Mouse (Mus musculus) hindbrain, embryonic 16.5 days (tissue): ENCODE measurements at regions not wholly inside any gene's neighbourhood (a gene's known extent, or its start where the extent isn't known, plus 50 kb on each side); places are given as distances from the start of the nearest gene placed in this dataset.
"Not testable (repeated sequence)": the region's sequence is repeated elsewhere in the genome, so short reads cannot be mapped to it uniquely, and the experiment has no call there.

Experiments
- ATAC-seq: fragments of 200-750 bp; cut with Nextera tagmentation; 2 replicates; pipeline ENCODE4 v1.8.0; 2017; ENCODE audit warnings: moderate TSS enrichment, moderate library complexity
- H3K27ac ChIP-seq: fragments of 300-500 bp; sonication (generic); 2 replicates; pipeline ENCODE4 v1.5.1; 2014; ENCODE audit warnings: low read depth, mild to moderate bottlenecking, control low read depth, low read length, moderate library complexity
- H3K27me3 ChIP-seq: fragments of 300-500 bp; sonication (generic); replicated peaks from 2 replicates; pipeline ENCODE4 v1.6.1; 2014; ENCODE audit warnings: low read length; ENCODE audit not compliant: control insufficient read depth, insufficient read depth
- H3K36me3 ChIP-seq: fragments of 300-500 bp; sonication (generic); 2 replicates; pipeline ENCODE4 v1.6.1; 2014; ENCODE audit warnings: mild to moderate bottlenecking, low read length, moderate library complexity, mixed read lengths; ENCODE audit not compliant: control insufficient read depth, insufficient read depth
- H3K4me1 ChIP-seq: fragments of 300-500 bp; sonication (generic); 2 replicates; pipeline ENCODE4 v1.6.1; 2014; ENCODE audit warnings: low read depth, low read length; ENCODE audit not compliant: control insufficient read depth, insufficient read depth
- H3K4me2 ChIP-seq: fragments of 300-500 bp; sonication (generic); 2 replicates; pipeline ENCODE4 v1.6.1; 2014; ENCODE audit warnings: mild to moderate bottlenecking, low read length, control low read depth, moderate library complexity
- H3K4me3 ChIP-seq: fragments of 300-500 bp; sonication (generic); 2 replicates; pipeline ENCODE4 v1.5.1; 2014; ENCODE audit warnings: mild to moderate bottlenecking, low read length, control low read depth, moderate library complexity
- H3K9ac ChIP-seq: fragments of 300-500 bp; sonication (generic); 2 replicates; pipeline ENCODE4 v1.6.1; 2014; ENCODE audit warnings: low read depth, mild to moderate bottlenecking, control low read depth, low read length, moderate library complexity
- H3K9me3 ChIP-seq: fragments of 300-500 bp; sonication (generic); 2 replicates; pipeline ENCODE4 v1.6.1; 2014; ENCODE audit warnings: mild to moderate bottlenecking, low read length, moderate library complexity; ENCODE audit not compliant: control insufficient read depth
- WGBS: fragments of 180-500 bp; shearing (Covaris S2); extraction: QIAGEN DNeasy Blood & Tissue Kit; methylation state at CpG from one replicate; pipeline ENCODE4 v1.1.7; 2014; 5-methylcytosine and 5-hydroxymethylcytosine counted together

GRCm38 (mm10) chr14:104146841-104147240 lies 302.6 kb upstream of the Ednrb start:
- H3K27ac ChIP-seq, result no peak overlapping the region
- no peak overlapping the region for H3K4me2 ChIP-seq
- H3K36me3 ChIP-seq, result no peaks in the 10 kb centered on the region
- 58% methylated on average over 5 of the region's 5 CpGs for WGBS
- ATAC-seq, result no peak
- no peak overlapping the region for H3K9ac ChIP-seq
- H3K4me1 ChIP-seq, result no peaks in the 10 kb centered on the region
- no peaks in the 10 kb centered on the region for H3K9me3 ChIP-seq
- no peak overlapping the region for H3K4me3 ChIP-seq
- no peaks in the 10 kb centered on the region for H3K27me3 ChIP-seq

GRCm38 (mm10) chr14:104145395-104145794 lies 301.2 kb upstream of the Ednrb start:
- Histone ChIP-seq H3K4me2 (no peak overlapping the region), H3K27ac (no peak overlapping the region), H3K9ac (no peak overlapping the region), H3K4me1 (no peaks in the 10 kb centered on the region), H3K9me3 (no peaks in the 10 kb centered on the region), H3K36me3 (no peaks in the 10 kb centered on the region), H3K27me3 (no peaks in the 10 kb centered on the region), H3K4me3 (no peak overlapping the region)
- ATAC-seq, result no peak
- 37% methylated on average over 5 of the region's 5 CpGs for WGBS

GRCm38 (mm10) chr14:104114986-104115951 lies 271.1 kb upstream of the Ednrb start:
- WGBS, result 69% methylated on average over 14 of the region's 14 CpGs
- H3K27ac ChIP-seq, result no peak overlapping the region
- no peaks in the 10 kb centered on the region for H3K36me3 ChIP-seq
- no peak overlapping the region for H3K4me2 ChIP-seq
- no peak for ATAC-seq
- H3K4me3 ChIP-seq, result no peak overlapping the region
- H3K4me1 ChIP-seq, result no peaks in the 10 kb centered on the region
- no peak overlapping the region for H3K9ac ChIP-seq
- H3K9me3 ChIP-seq, result no peaks in the 10 kb centered on the region
- no peaks in the 10 kb centered on the region for H3K27me3 ChIP-seq

- Histone ChIP-seq H3K36me3 (no peaks in the 10 kb centered on the region), H3K4me3 (no peak overlapping the region), H3K27ac (no peak overlapping the region), H3K9ac (no peak overlapping the region), H3K4me2 (no peak overlapping the region), H3K4me1 (no peaks in the 10 kb centered on the region), H3K27me3 (no peaks in the 10 kb centered on the region), H3K9me3 (no peaks in the 10 kb centered on the region)
- WGBS, result 78% methylated on average over 3 of the region's 3 CpGs
- no peak for ATAC-seq
Observed at GRCm38 (mm10) chr14:104114182-104114581, 270.0 kb upstream of the Ednrb start.

- Histone ChIP-seq H3K4me1 (no peaks in the 10 kb centered on the region), H3K9ac (no peak overlapping the region), H3K36me3 (no peaks in the 10 kb centered on the region), H3K27me3 (no peaks in the 10 kb centered on the region), H3K27ac (no peak overlapping the region), H3K4me2 (no peak overlapping the region), H3K9me3 (no peaks in the 10 kb centered on the region), H3K4me3 (no peak overlapping the region)
- 56% methylated on average over 2 of the region's 2 CpGs for WGBS
- no peak for ATAC-seq
Observed at GRCm38 (mm10) chr14:104113448-104113847, 269.2 kb upstream of the Ednrb start.

DNA sequence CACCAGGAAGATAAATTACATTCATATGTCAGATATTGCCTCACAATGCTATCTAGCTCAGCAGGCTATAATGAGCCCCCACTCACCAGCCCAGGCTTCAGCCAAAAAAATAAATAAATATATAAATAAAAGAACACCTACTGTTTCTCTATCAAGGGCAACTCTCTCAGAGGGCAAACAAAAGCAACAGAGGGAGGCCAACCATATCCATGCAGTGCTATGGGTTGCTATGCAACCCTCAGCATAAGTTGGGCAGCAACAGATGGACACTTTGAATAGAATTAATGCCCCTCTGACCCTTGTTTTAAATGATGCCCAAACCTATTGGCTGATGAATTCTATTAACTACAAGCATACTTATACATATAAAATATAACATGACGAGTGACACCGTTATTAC lies 242.2 kb upstream of the Ednrb start:
- H3K9ac ChIP-seq, result no peak overlapping the region
- H3K27me3 ChIP-seq, result no peaks in the 10 kb centered on the region
- no peak overlapping the region for H3K27ac ChIP-seq
- H3K4me1 ChIP-seq, result no peaks in the 10 kb centered on the region
- no peaks in the 10 kb centered on the region for H3K9me3 ChIP-seq
- 51% methylated on average over 2 of the region's 2 CpGs for WGBS
- H3K4me3 ChIP-seq, result no peak overlapping the region
- peak; percentile 76; the same call in 1 of the 2 replicates for ATAC-seq
- no peaks in the 10 kb centered on the region for H3K36me3 ChIP-seq
- no peak overlapping the region for H3K4me2 ChIP-seq

GRCm38 (mm10) chr14:104064199-104064598 lies 220.0 kb upstream of the Ednrb start:
- H3K9ac ChIP-seq, result not testable (repeated sequence)
- WGBS, result 76% methylated on average over 1 of the region's 4 CpGs

DNA sequence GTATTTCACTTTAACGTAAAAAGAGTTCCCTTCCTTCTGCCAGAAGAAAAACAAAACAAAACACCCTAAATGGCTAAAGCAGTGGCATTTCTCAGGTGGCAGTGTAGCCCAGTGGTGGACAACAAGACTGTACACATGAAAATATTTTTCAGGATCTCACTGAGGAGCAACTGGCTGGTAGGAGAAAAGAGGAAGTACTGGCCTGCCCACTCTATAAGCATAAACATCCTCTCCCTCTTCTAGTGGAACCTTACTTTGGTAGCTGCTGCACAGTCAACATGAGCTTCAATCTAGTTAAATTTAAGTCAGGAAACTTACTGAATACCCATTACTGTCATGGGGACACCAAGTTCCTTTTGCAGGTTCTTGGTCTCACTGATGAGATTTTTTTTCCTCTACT lies 209.5 kb upstream of the Ednrb start:
- Histone ChIP-seq H3K4me3 (no peak overlapping the region), H3K36me3 (no peaks in the 10 kb centered on the region), H3K27ac (no peak overlapping the region), H3K4me1 (no peaks in the 10 kb centered on the region), H3K9ac (no peak overlapping the region), H3K27me3 (no peaks in the 10 kb centered on the region), H3K4me2 (no peak overlapping the region), H3K9me3 (no peaks in the 10 kb centered on the region)
- ATAC-seq, result no peak
- 81% methylated on average over 1 of the region's 1 CpGs for WGBS

More at GRCm38 (mm10) chr14:104064199-104064598, 220.0 kb upstream of the Ednrb start:
- not testable (repeated sequence) for H3K36me3 ChIP-seq, H3K27me3 ChIP-seq, H3K4me3 ChIP-seq, ATAC-seq, H3K4me2 ChIP-seq, H3K27ac ChIP-seq, H3K9me3 ChIP-seq, H3K4me1 ChIP-seq

GRCm38 (mm10) chr14:104038628-104039325 lies 194.6 kb upstream of the Ednrb start:
- no peak overlapping the region for H3K27ac ChIP-seq
- H3K4me1 ChIP-seq, result no peaks in the 10 kb centered on the region
- H3K27me3 ChIP-seq, result peaks cover 4% of the 10 kb centered on the region
- H3K4me3 ChIP-seq, result peak overlapping the region; percentile 13; the same call in 1 of the 2 replicates
- peak; percentile 84 for ATAC-seq
- H3K36me3 ChIP-seq, result no peaks in the 10 kb centered on the region
- H3K4me2 ChIP-seq, result peak overlapping the region; percentile 52
- no peak overlapping the region for H3K9ac ChIP-seq
- no peaks in the 10 kb centered on the region for H3K9me3 ChIP-seq
- WGBS, result 9% methylated on average over 13 of the region's 13 CpGs
